Mouse (Mus musculus) midbrain, embryonic 15.5 days (tissue): ENCODE results near the gene Rabac1. TPM values are rescaled to one million over a fixed set of nuclear protein-coding genes. Genes with fewer than 3 reads are reported as not detected.

Experiments used
- ATAC-seq: fragments of 200-750 bp; cut with Nextera tagmentation; replicated peaks from 2 replicates; pipeline ENCODE4 v1.8.0; 2017; ENCODE audit warnings: moderate TSS enrichment
- H3K27ac ChIP-seq: fragments of 300-500 bp; sonication (generic); 2 replicates; pipeline ENCODE4 v1.5.1; 2015; ENCODE audit warnings: mild to moderate bottlenecking, inconsistent platforms
- H3K27me3 ChIP-seq: fragments of 300-500 bp; sonication (generic); replicated peaks from 2 replicates; pipeline ENCODE4 v1.6.1; 2015; ENCODE audit warnings: inconsistent platforms
- H3K36me3 ChIP-seq: fragments of 300-500 bp; sonication (generic); replicated peaks from 2 replicates; pipeline ENCODE4 v1.6.1; 2015; ENCODE audit warnings: inconsistent platforms
- H3K4me1 ChIP-seq: fragments of 300-500 bp; sonication (generic); 2 replicates; pipeline ENCODE4 v1.6.1; 2015; ENCODE audit warnings: inconsistent platforms
- H3K4me2 ChIP-seq: fragments of 300-500 bp; sonication (generic); 2 replicates; pipeline ENCODE4 v1.6.1; 2015; ENCODE audit warnings: inconsistent platforms, mild to moderate bottlenecking, moderate library complexity
- H3K4me3 ChIP-seq: fragments of 300-500 bp; sonication (generic); 2 replicates; pipeline ENCODE4 v1.5.1; 2015; ENCODE audit warnings: mild to moderate bottlenecking, inconsistent platforms
- H3K9ac ChIP-seq: fragments of 300-500 bp; sonication (generic); 2 replicates; pipeline ENCODE4 v1.6.1; 2015; ENCODE audit warnings: mild to moderate bottlenecking, inconsistent platforms
- H3K9me3 ChIP-seq: fragments of 300-500 bp; sonication (generic); 2 replicates; pipeline ENCODE4 v1.6.1; 2016; ENCODE audit warnings: inconsistent platforms
- WGBS: fragments of 180-500 bp; shearing (Covaris S2); methylation state at CpG from one replicate; pipeline ENCODE4 v1.1.7; 2015; ENCODE audit warnings: mixed read lengths; 5-methylcytosine and 5-hydroxymethylcytosine counted together
- polyA plus RNA-seq: library from polyadenylated mRNA; unstranded; fragments of >200 nt; fragmentation: Nextera tagmentation; extraction: Ambion mirVana; gene quantifications from 2 replicates; pipeline ENCODE4 v1.2.1, GENCODE M21; 2015

Gene Rabac1
- 275 and 289 TPM in 2 replicates for polyA plus RNA-seq

- Histone ChIP-seq H3K9ac (peak within 1 kb of the TSS; percentile 76), H3K4me1 (peaks cover 14% of the 10 kb centered on the region), H3K9me3 (no peaks in the 10 kb centered on the region), H3K4me2 (peak within 1 kb of the TSS; percentile 76), H3K27ac (peak within 1 kb of the TSS; percentile 80), H3K27me3 (no peaks in the 10 kb centered on the region), H3K4me3 (peak within 1 kb of the TSS; percentile 75), H3K36me3 (peaks cover under 1% of the 10 kb centered on the region; the same call in 1 of the 2 replicates)
- peak; percentile 92 for ATAC-seq
- WGBS = under 1% methylated on average over 45 of the region's 45 CpGs
Measured at GRCm38 (mm10) chr7:24971972-24972893, at the start of gene Rabac1. Gene Rabac1 (minus strand): TSS chr7:24972754.

- no peak overlapping the region for H3K9ac ChIP-seq
- no peak overlapping the region for H3K4me3 ChIP-seq
- H3K27me3 ChIP-seq = 0 out of 2 replicates have a peak, but pooled peaks cover 7% of the 10 kb centered on the region
- no peak overlapping the region for H3K27ac ChIP-seq
- H3K36me3 ChIP-seq = peaks cover 2% of the 10 kb centered on the region; the same call in 1 of the 2 replicates
- 74% methylated on average over 7 of the region's 7 CpGs for WGBS
- ATAC-seq = no peak
- H3K9me3 ChIP-seq = no peaks in the 10 kb centered on the region
- peaks cover 45% of the 10 kb centered on the region for H3K4me1 ChIP-seq
- no peak overlapping the region for H3K4me2 ChIP-seq
Measured at GRCm38 (mm10) chr7:25011592-25011991, 39.0 kb upstream of the Rabac1 start.

GRCm38 (mm10) chr7:25010090-25010913 is 37.7 kb upstream of the Rabac1 start:
- ATAC-seq = no peak

GRCm38 (mm10) chr7:25009099-25009700 is 36.6 kb upstream of the Rabac1 start:
- peak overlapping the region; percentile 53 for H3K4me2 ChIP-seq
- H3K4me3 ChIP-seq = peak overlapping the region; percentile 28
- H3K27me3 ChIP-seq = 0 out of 2 replicates have a peak, but pooled peaks cover 7% of the 10 kb centered on the region
- H3K36me3 ChIP-seq = no peaks in the 10 kb centered on the region
- ATAC-seq = no peak
- H3K4me1 ChIP-seq = peaks cover 52% of the 10 kb centered on the region
- WGBS = 3% methylated on average over 20 of the region's 20 CpGs
- peak overlapping the region; percentile 98 for H3K27ac ChIP-seq
- peak overlapping the region; percentile 45 for H3K9ac ChIP-seq
- H3K9me3 ChIP-seq = no peaks in the 10 kb centered on the region

More at GRCm38 (mm10) chr7:25010090-25010913, 37.7 kb upstream of the Rabac1 start:
- WGBS = 2% methylated on average over 78 of the region's 97 CpGs
- H3K4me3 ChIP-seq = peak overlapping the region; percentile 29
- peaks cover 2% of the 10 kb centered on the region; the same call in 1 of the 2 replicates for H3K36me3 ChIP-seq
- H3K9ac ChIP-seq = peak overlapping the region; percentile 35
- peaks cover 52% of the 10 kb centered on the region for H3K4me1 ChIP-seq
- H3K27me3 ChIP-seq = 0 out of 2 replicates have a peak, but pooled peaks cover 7% of the 10 kb centered on the region
- no peaks in the 10 kb centered on the region for H3K9me3 ChIP-seq
- peak overlapping the region; percentile 53 for H3K4me2 ChIP-seq
- H3K27ac ChIP-seq = peak overlapping the region; percentile 98

GRCm38 (mm10) chr7:25008635-25009034 is 36.1 kb upstream of the Rabac1 start:
- H3K27me3 ChIP-seq = 0 out of 2 replicates have a peak, but pooled peaks cover 7% of the 10 kb centered on the region
- peaks cover 58% of the 10 kb centered on the region for H3K4me1 ChIP-seq
- H3K9me3 ChIP-seq = no peaks in the 10 kb centered on the region
- no peaks in the 10 kb centered on the region for H3K36me3 ChIP-seq
- ATAC-seq = no peak
- WGBS = 2% methylated on average over 17 of the region's 17 CpGs
- peak overlapping the region; percentile 53 for H3K4me2 ChIP-seq
- peak overlapping the region; percentile 98 for H3K27ac ChIP-seq
- peak overlapping the region; percentile 28 for H3K4me3 ChIP-seq
- peak overlapping the region; percentile 45 for H3K9ac ChIP-seq

- no peaks in the 10 kb centered on the region for H3K36me3 ChIP-seq
- peaks cover 66% of the 10 kb centered on the region for H3K4me1 ChIP-seq
- H3K4me2 ChIP-seq = peak overlapping the region; percentile 53
- H3K9me3 ChIP-seq = no peaks in the 10 kb centered on the region
- H3K9ac ChIP-seq = peak overlapping the region; percentile 45
- H3K27ac ChIP-seq = peak overlapping the region; percentile 98
- ATAC-seq = peak; percentile 50
- 9% methylated on average over 8 of the region's 8 CpGs for WGBS
- H3K4me3 ChIP-seq = peak overlapping the region; percentile 28
- H3K27me3 ChIP-seq = 0 out of 2 replicates have a peak, but pooled peaks cover 7% of the 10 kb centered on the region
Measured at GRCm38 (mm10) chr7:25007609-25008374, 35.2 kb upstream of the Rabac1 start.

GRCm38 (mm10) chr7:25006586-25007364 is 34.2 kb upstream of the Rabac1 start:
- WGBS = 70% methylated on average over 12 of the region's 12 CpGs

GRCm38 (mm10) chr7:25006171-25006570 is 33.6 kb upstream of the Rabac1 start:
- ATAC-seq = peak; percentile 19; the same call in 1 of the 2 replicates
- H3K27me3 ChIP-seq = no peaks in the 10 kb centered on the region
- no peaks in the 10 kb centered on the region for H3K9me3 ChIP-seq
- 66% methylated on average over 3 of the region's 3 CpGs for WGBS
- peak overlapping the region; percentile 98 for H3K27ac ChIP-seq
- H3K36me3 ChIP-seq = no peaks in the 10 kb centered on the region
- peaks cover 77% of the 10 kb centered on the region for H3K4me1 ChIP-seq
- peak overlapping the region; percentile 97 for H3K4me3 ChIP-seq
- H3K9ac ChIP-seq = peak overlapping the region; percentile 98; the same call in 1 of the 2 replicates
- H3K4me2 ChIP-seq = peak overlapping the region; percentile 53

More at GRCm38 (mm10) chr7:25006586-25007364, 34.2 kb upstream of the Rabac1 start:
- no peaks in the 10 kb centered on the region for H3K9me3 ChIP-seq
- H3K4me1 ChIP-seq = peaks cover 74% of the 10 kb centered on the region
- 0 out of 2 replicates have a peak, but pooled peaks cover 5% of the 10 kb centered on the region for H3K27me3 ChIP-seq
- H3K36me3 ChIP-seq = no peaks in the 10 kb centered on the region
- peak overlapping the region; percentile 98 for H3K27ac ChIP-seq
- ATAC-seq = no peak
- H3K9ac ChIP-seq = peak overlapping the region; percentile 4; the same call in 1 of the 2 replicates
- 0 out of 2 replicates have a peak overlapping the region, but pooled peaks have one; percentile 97 for H3K4me3 ChIP-seq
- peak overlapping the region; percentile 53 for H3K4me2 ChIP-seq

- peaks cover 71% of the 10 kb centered on the region for H3K4me1 ChIP-seq
- ATAC-seq = peak; percentile 88
- WGBS = under 1% methylated on average over 54 of the region's 54 CpGs
- peak within 1 kb of the TSS; percentile 97 for H3K4me3 ChIP-seq
- H3K9ac ChIP-seq = peak within 1 kb of the TSS; percentile 98
- H3K27ac ChIP-seq = peak within 1 kb of the TSS; percentile 98
- H3K36me3 ChIP-seq = peaks cover 2% of the 10 kb centered on the region; the same call in 1 of the 2 replicates
- no peaks in the 10 kb centered on the region for H3K9me3 ChIP-seq
- H3K27me3 ChIP-seq = no peaks in the 10 kb centered on the region
- H3K4me2 ChIP-seq = peak within 1 kb of the TSS; percentile 53
Measured at GRCm38 (mm10) chr7:25005421-25006065, 33.0 kb upstream of the Rabac1 start, which contains the start of gene Atp1a3. Gene Atp1a3 (minus strand): TSS chr7:25005958.

- WGBS = 35% methylated on average over 6 of the region's 9 CpGs
- no peak for ATAC-seq
- H3K4me1 ChIP-seq = peaks cover 64% of the 10 kb centered on the region
Measured at GRCm38 (mm10) chr7:25004806-25005205, 32.3 kb upstream of the Rabac1 start.

More at GRCm38 (mm10) chr7:25004806-25005205, 32.3 kb upstream of the Rabac1 start:
- Histone ChIP-seq H3K4me3 (peak overlapping the region; percentile 97), H3K9ac (peak overlapping the region; percentile 98), H3K27me3 (no peaks in the 10 kb centered on the region), H3K9me3 (no peaks in the 10 kb centered on the region), H3K4me2 (peak overlapping the region; percentile 53), H3K36me3 (peaks cover 9% of the 10 kb centered on the region; the same call in 1 of the 2 replicates), H3K27ac (peak overlapping the region; percentile 98)
